Mouse (Mus musculus) spleen, postnatal 4 days (tissue): ENCODE results near the gene Zfp775.
"Not testable (repeated sequence)": the region's sequence is repeated elsewhere in the genome, so short reads cannot be mapped to it uniquely, and the experiment has no call there.

ENCODE experiments used
- DNase-seq, 2 experiments: peaks; one replicate each; pipeline ENCODE4 v3.0.0; 2022; ENCODE audit warnings: low spot score in 2 of 2

The Zfp775 gene

GRCm38 (mm10) chr6:48591221-48591845 lies 10.5 kb upstream of the Zfp775 start:
- no peak for DNase-seq

- no peak for DNase-seq
Observed at GRCm38 (mm10) chr6:48591871-48592270, 10.0 kb upstream of the Zfp775 start.

- DNase-seq = peak; percentile 74 to 86
Observed at GRCm38 (mm10) chr6:48593158-48594042, 8.5 kb upstream of the Zfp775 start, which contains the start of the genes Repin1 and Gm44965. Gene Repin1, plus strand, starts transcription at chr6:48593883. Gene Gm44965, plus strand, starts transcription at chr6:48593941.

- DNase-seq = no peak
Observed at GRCm38 (mm10) chr6:48594043-48594738, 7.7 kb upstream of the Zfp775 start.

- no peak for DNase-seq
Observed at GRCm38 (mm10) chr6:48595278-48595677, 6.6 kb upstream of the Zfp775 start.

GRCm38 (mm10) chr6:48596545-48597232 lies 5.2 kb upstream of the Zfp775 start:
- DNase-seq = no peak

GRCm38 (mm10) chr6:48597233-48597625 lies 4.6 kb upstream of the Zfp775 start:
- DNase-seq = no peak

GRCm38 (mm10) chr6:48600594-48600993 lies 1.3 kb upstream of the Zfp775 start:
- no peak for DNase-seq

- DNase-seq = no peak
Observed at GRCm38 (mm10) chr6:48602080-48602741, 348 bp downstream of the Zfp775 start.

- no peak for DNase-seq
Observed at GRCm38 (mm10) chr6:48608124-48608523, 6.3 kb downstream of the Zfp775 start.

- DNase-seq = no peak
Observed at GRCm38 (mm10) chr6:48609512-48609911, 7.6 kb downstream of the Zfp775 start.

GRCm38 (mm10) chr6:48610657-48611056 lies 8.8 kb downstream of the Zfp775 start:
- no peak for DNase-seq

- no peak for DNase-seq
Observed at GRCm38 (mm10) chr6:48613464-48613863, 11.6 kb downstream of the Zfp775 start.

GRCm38 (mm10) chr6:48614756-48615155 lies 12.9 kb downstream of the Zfp775 start:
- no peak for DNase-seq

GRCm38 (mm10) chr6:48620031-48620430 lies 18.2 kb downstream of the Zfp775 start:
- DNase-seq = no peak

GRCm38 (mm10) chr6:48622186-48622843 lies 20.5 kb downstream of the Zfp775 start:
- not testable (repeated sequence) for DNase-seq

GRCm38 (mm10) chr6:48623460-48623859 lies 21.6 kb downstream of the Zfp775 start:
- no peak for DNase-seq

GRCm38 (mm10) chr6:48626464-48626863 lies 24.6 kb downstream of the Zfp775 start, which contains the start of gene AI854703:
Gene AI854703, plus strand, starts transcription at chr6:48626764.
- no peak for DNase-seq

GRCm38 (mm10) chr6:48626984-48627383 lies 25.1 kb downstream of the Zfp775 start:
- no peak for DNase-seq

GRCm38 (mm10) chr6:48627511-48627924 lies 25.7 kb downstream of the Zfp775 start:
- DNase-seq = no peak

- DNase-seq = no peak
Observed at GRCm38 (mm10) chr6:48628377-48628776, 26.5 kb downstream of the Zfp775 start.
